Mouse (Mus musculus) G1E (cell line): ENCODE measurements around the gene Olfr279.

ENCODE experiments used
- CTCF ChIP-seq: IDR thresholded peaks from 2 replicates; pipeline ENCODE4 v1.5.1; 2012; ENCODE audit warnings: low read depth, low read length, inconsistent platforms, mixed read lengths
- GATA1 ChIP-seq: IDR thresholded peaks from 2 replicates; pipeline ENCODE4 v1.6.1; 2012; ENCODE audit warnings: borderline replicate concordance, low read length, inconsistent platforms, mixed read lengths
- GATA2 ChIP-seq: IDR thresholded peaks from 2 replicates; pipeline ENCODE4 v1.6.1; 2012; ENCODE audit warnings: low read depth, low read length, inconsistent platforms, borderline replicate concordance
- POLR2AphosphoS5 ChIP-seq: IDR thresholded peaks from 2 replicates; pipeline ENCODE4 v1.6.1; 2012; ENCODE audit warnings: low read depth, low read length, inconsistent platforms; ENCODE audit not compliant: insufficient replicate concordance
- TAL1 ChIP-seq: conservative IDR thresholded peaks from 2 replicates; pipeline ENCODE4 v1.6.1; 2012; ENCODE audit warnings: low read depth, low read length, inconsistent platforms, mixed read lengths

DNA sequence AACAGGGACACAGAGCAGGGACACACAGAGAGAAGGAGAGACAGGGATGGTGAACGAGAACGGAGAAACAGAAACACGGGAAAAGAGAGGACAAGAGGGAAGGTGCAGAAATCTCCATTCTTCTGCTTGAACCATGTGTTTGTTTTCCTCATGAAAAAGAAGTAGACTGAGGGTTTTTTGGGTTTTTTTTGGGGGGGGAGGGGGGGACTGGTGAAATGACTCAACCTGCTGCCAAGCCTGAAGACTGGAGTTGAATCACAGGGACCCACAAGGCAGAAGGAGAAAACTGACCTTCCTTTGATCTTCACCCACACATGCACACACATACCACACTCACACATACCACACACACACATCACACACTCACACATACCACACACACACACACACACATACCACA, 11.1 kb downstream of the Olfr279 start:
- TF ChIP-seq CTCF (no peak), GATA2 (no peak), TAL1 (no peak), GATA1 (no peak), POLR2AphosphoS5 (no peak)
